12 mouse cellular contexts compared by ENCODE assay signal in the genomic region with DNA sequence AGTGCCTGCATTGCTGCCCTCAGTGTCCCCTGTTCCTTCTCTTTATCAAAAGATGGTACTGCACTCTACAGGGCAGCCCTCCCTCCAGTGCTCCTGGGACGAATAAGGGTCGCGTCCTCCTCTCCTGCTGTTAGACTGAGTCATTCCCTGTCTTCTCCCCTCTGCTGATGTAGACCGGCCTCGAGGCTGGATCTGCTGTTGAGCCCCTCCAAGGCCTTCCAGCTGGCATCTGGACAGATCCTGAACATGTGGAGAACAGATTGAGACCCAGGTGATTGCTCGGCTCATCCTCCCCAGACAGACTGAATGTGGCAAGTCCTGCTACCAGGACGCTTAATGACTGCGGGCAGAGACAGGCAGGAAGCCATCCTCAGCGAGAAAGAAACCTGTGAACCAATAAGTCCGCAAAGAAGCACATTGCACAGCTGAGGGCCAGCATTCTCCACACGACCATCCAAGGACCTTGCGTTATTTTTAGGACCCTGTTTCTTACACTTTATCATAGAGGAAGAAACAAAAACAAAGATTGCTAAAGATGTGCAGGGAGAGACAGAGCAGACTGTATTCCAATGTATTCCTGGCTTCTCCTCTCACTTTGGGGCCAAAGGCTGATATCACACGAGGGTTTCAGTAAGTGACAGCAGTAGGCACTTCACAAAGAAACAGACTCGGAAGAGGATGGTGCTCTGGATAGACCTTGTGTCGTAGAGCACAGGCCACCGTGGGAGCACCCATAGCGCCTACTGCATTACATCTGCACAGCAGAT.
DNase-seq lines count a peak whose midpoint lies in the region; ATAC-seq lines count a peak whose summit lies in the region.
"Had no signal": no experiment of that assay in that cellular context is flagged by ENCODE, and none has a peak within 500 bp of the region (broad histone marks: within the 10 kb centered on the region; RNA-seq: fewer than 3 reads in every experiment).

No protein-coding gene starts in this region.

- H3K36me3 ChIP-seq in neural tube, embryonic 15.5 days, result no peaks in the 10 kb centered on the region
- no peaks in the 10 kb centered on the region for H3K36me3 ChIP-seq in midbrain, embryonic 10.5 days

- no peak overlapping the region for H3K27ac ChIP-seq in neural tube, embryonic 15.5 days (replicated peaks)
- no peak overlapping the region for H3K27ac ChIP-seq in midbrain, embryonic 10.5 days (replicated peaks)
- H3K27ac ChIP-seq: layer of hippocampus, adult 2 months had no signal

- H3K4me3 ChIP-seq in neural tube, embryonic 15.5 days (replicated peaks), result no peak overlapping the region
- no peak overlapping the region for H3K4me3 ChIP-seq in midbrain, embryonic 10.5 days
- H3K4me3 ChIP-seq: layer of hippocampus, adult 2 months had no signal

- no peak for ATAC-seq in neural tube, embryonic 15.5 days (ENCODE audit: low FRiP score)
- ATAC-seq: intestine, postnatal 0 days; liver, postnatal 0 days had no signal

- H3K9ac ChIP-seq in neural tube, embryonic 15.5 days (replicated peaks), result no peak overlapping the region
- H3K9ac ChIP-seq: liver, postnatal 0 days had no signal

- H3K4me2 ChIP-seq in neural tube, embryonic 15.5 days, result no peak overlapping the region

- WGBS in neural tube, embryonic 15.5 days, result 77% methylated on average over 17 of the region's 17 CpGs
- WGBS in midbrain, embryonic 10.5 days, result 82% methylated on average over 17 of the region's 17 CpGs

- no peaks in the 10 kb centered on the region for H3K9me3 ChIP-seq in neural tube, embryonic 15.5 days (replicated peaks)
- no peaks in the 10 kb centered on the region for H3K9me3 ChIP-seq in midbrain, embryonic 10.5 days (replicated peaks)

- H3K4me1 ChIP-seq in neural tube, embryonic 15.5 days, result no peaks in the 10 kb centered on the region
- H3K4me1 ChIP-seq in midbrain, embryonic 10.5 days, result peaks cover 21% of the 10 kb centered on the region

- no peaks in the 10 kb centered on the region for H3K27me3 ChIP-seq in neural tube, embryonic 15.5 days (replicated peaks)
- H3K27me3 ChIP-seq in midbrain, embryonic 10.5 days (ENCODE audit: low read depth, poor library complexity, severe bottlenecking), result peaks cover 25% of the 10 kb centered on the region; the same call in 1 of the 2 replicates

- DNase-seq in neural tube, embryonic 10.5 days (ENCODE audit: extremely low spot score, low spot score), result peak; percentile 23
- DNase-seq in gastrocnemius, postnatal 10 days, result peak; percentile 33
- DNase-seq in heart, postnatal 4 days, result peak; percentile 44
- DNase-seq in testis, postnatal 10 days (ENCODE audit: low spot score), result peak; percentile 54
- no peak for DNase-seq in layer of hippocampus, adult 9-11 months
- DNase-seq in midbrain, embryonic 10.5 days (ENCODE audit: low spot score), result no peak
- DNase-seq in retina, postnatal 1 day, result no peak
- DNase-seq: liver, postnatal 0 days; thymus, adult 2 months had no signal

Comparison
In these comparisons a context has a peak if more than half of its experiments do, and no peak if none do; other contexts are left out.
1. DNase-seq: peak in neural tube, embryonic 10.5 days (single experiment), gastrocnemius, postnatal 10 days (single experiment), heart, postnatal 4 days (single experiment) and testis, postnatal 10 days (single experiment); none in layer of hippocampus, adult 9-11 months (single experiment), midbrain, embryonic 10.5 days (single experiment) and retina, postnatal 1 day (single experiment).